In genomic region chr12:70978345-70978744, GRCm38 (mm10) we compare ENCODE assay signal across 18 mouse cellular contexts.
"Had no signal": no experiment of that assay in that cellular context is flagged by ENCODE, and none has a peak within 500 bp of the region (broad histone marks: within the 10 kb centered on the region; RNA-seq: fewer than 3 reads in every experiment).

No protein-coding gene starts in this region.

- ATAC-seq: lung, postnatal 0 days; midbrain, embryonic 15.5 days had no signal

- H3K9me3 ChIP-seq: limb, embryonic 10.5 days; megakaryocyte, embryonic 14.5 days; midbrain, embryonic 15.5 days; neural tube, embryonic 13.5 days; stomach, embryonic 15.5 days had no signal

- DNase-seq: kidney, adult 11 months; kidney, adult 9 months; kidney, postnatal 4 days; lung, adult 2 months; lung, postnatal 4 days; retina, postnatal 1 day; right cerebral cortex, postnatal 4 days; thymus, adult 2 months; thymus, postnatal 25 days had no signal

- H3K9ac ChIP-seq: liver, embryonic 14.5 days; midbrain, embryonic 15.5 days; neural tube, embryonic 13.5 days; stomach, embryonic 15.5 days had no signal

- H3K27me3 ChIP-seq: megakaryocyte, embryonic 14.5 days; midbrain, embryonic 15.5 days; neural tube, embryonic 13.5 days; stomach, embryonic 15.5 days had no signal

- H3K27ac ChIP-seq: kidney, postnatal 0 days; limb, embryonic 10.5 days; liver, embryonic 14.5 days; midbrain, embryonic 15.5 days; neural tube, embryonic 13.5 days; stomach, embryonic 15.5 days had no signal

- H3K4me2 ChIP-seq: midbrain, embryonic 11.5 days; midbrain, embryonic 15.5 days; neural tube, embryonic 13.5 days; stomach, embryonic 15.5 days had no signal

- H3K4me3 ChIP-seq: limb, embryonic 10.5 days; megakaryocyte, embryonic 14.5 days; midbrain, embryonic 15.5 days; neural tube, embryonic 13.5 days; stomach, embryonic 15.5 days had no signal
